9 mouse cellular contexts compared by ENCODE assay signal in the genomic region with DNA sequence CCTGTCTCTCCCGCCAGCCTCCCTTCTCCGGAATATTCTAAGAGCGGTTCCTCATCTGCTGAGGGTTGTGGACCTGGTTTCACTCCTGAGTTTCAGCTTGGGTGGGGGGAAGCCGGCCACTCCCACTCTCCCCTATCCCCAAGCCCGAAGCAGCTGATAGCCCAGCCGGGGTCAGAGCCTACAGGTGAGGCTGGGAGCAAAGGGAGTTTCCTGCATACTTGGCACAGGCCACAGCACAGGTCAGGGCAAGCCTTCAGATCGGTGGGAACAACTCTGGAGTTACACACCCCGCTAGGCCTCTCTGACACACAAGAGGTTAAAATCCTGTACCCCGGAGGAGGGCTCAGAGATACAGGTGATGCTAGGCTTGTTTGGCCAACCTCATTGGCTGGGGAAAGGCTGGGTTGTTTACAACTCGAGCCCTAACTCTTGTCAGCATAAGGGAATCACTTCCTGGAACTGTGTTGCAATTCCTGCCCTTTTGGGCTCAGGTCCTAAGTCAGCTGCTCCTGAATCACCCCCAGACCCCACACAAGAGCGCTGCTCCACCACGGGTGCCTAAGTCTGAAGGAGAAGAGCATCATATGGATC. TPM values are rescaled to one million over a fixed set of nuclear protein-coding genes. Genes with fewer than 3 reads are reported as not detected.
DNase-seq lines count a peak whose midpoint lies in the region; ATAC-seq and TF ChIP-seq lines count a peak whose summit lies in the region.
"Had no signal": no experiment of that assay in that cellular context is flagged by ENCODE, and none has a peak within 500 bp of the region (broad histone marks: within the 10 kb centered on the region; RNA-seq: fewer than 3 reads in every experiment).

No protein-coding gene starts in this region.

- peak overlapping the region; percentile 33; the same call in 1 of the 2 replicates for H3K27ac ChIP-seq in forebrain, embryonic 12.5 days
- H3K27ac ChIP-seq in limb, embryonic 12.5 days = peak overlapping the region; percentile 98; the same call in 1 of the 2 replicates
- H3K27ac ChIP-seq in midbrain, postnatal 0 days (ENCODE audit: low read depth, low read length) = no peak overlapping the region

- ATAC-seq in forebrain, embryonic 12.5 days (ENCODE audit: low FRiP score) = no peak
- ATAC-seq in limb, embryonic 12.5 days (ENCODE audit: insufficient number of reproducible peaks, insufficient read depth, low FRiP score, low TSS enrichment, low read depth) = no peak
- ATAC-seq in midbrain, postnatal 0 days (ENCODE audit: low FRiP score) = no peak
- ATAC-seq in inflammation-experienced regulatory T-cells, adult 6 months = no peak

- no peaks in the 10 kb centered on the region for H3K9me3 ChIP-seq in forebrain, embryonic 12.5 days
- H3K9me3 ChIP-seq in limb, embryonic 12.5 days = no peaks in the 10 kb centered on the region
- no peaks in the 10 kb centered on the region for H3K9me3 ChIP-seq in midbrain, postnatal 0 days (ENCODE audit: low read length)

- H3K4me1 ChIP-seq in forebrain, embryonic 12.5 days = peaks cover 46% of the 10 kb centered on the region
- H3K4me1 ChIP-seq in limb, embryonic 12.5 days (replicated peaks) = peaks cover 42% of the 10 kb centered on the region
- H3K4me1 ChIP-seq in midbrain, postnatal 0 days (ENCODE audit: insufficient read depth, low read length) = no peaks in the 10 kb centered on the region

- H3K27me3 ChIP-seq in forebrain, embryonic 12.5 days = peaks cover 16% of the 10 kb centered on the region; the same call in 1 of the 2 replicates
- H3K27me3 ChIP-seq in limb, embryonic 12.5 days = no peaks in the 10 kb centered on the region
- H3K27me3 ChIP-seq in midbrain, postnatal 0 days (ENCODE audit: insufficient read depth, low read length) = no peaks in the 10 kb centered on the region

- no peak for TF ChIP-seq CTCF in midbrain, postnatal 0 days (IDR thresholded peaks at IDR 0.05)

- peak overlapping the region; percentile 65 for H3K4me2 ChIP-seq in forebrain, embryonic 12.5 days
- H3K4me2 ChIP-seq in limb, embryonic 12.5 days = peak overlapping the region; percentile 95
- peak overlapping the region; percentile 60 for H3K4me2 ChIP-seq in midbrain, postnatal 0 days (ENCODE audit: low read depth, low read length, poor library complexity, severe bottlenecking)

- H3K4me3 ChIP-seq in forebrain, embryonic 12.5 days (replicated peaks) = peak overlapping the region; percentile 63
- H3K4me3 ChIP-seq in limb, embryonic 12.5 days (replicated peaks) = peak overlapping the region; percentile 88
- H3K4me3 ChIP-seq in midbrain, postnatal 0 days (ENCODE audit: low read depth, low read length) = peak overlapping the region; percentile 51

- 67% methylated on average over 12 of the region's 12 CpGs for WGBS in forebrain, embryonic 12.5 days
- 58% methylated on average over 12 of the region's 12 CpGs for WGBS in limb, embryonic 12.5 days
- 70% methylated on average over 12 of the region's 12 CpGs for WGBS in midbrain, postnatal 0 days

- DNase-seq in heart, adult 11 months = peak; percentile 93
- no peak for DNase-seq in heart, postnatal 4 days
- no peak for DNase-seq in midbrain, postnatal 0 days (ENCODE audit: low spot score)
- DNase-seq in T-cell, adult 2 months (ENCODE audit: low spot score) = no peak
- no peak for DNase-seq in embryo, embryonic 9.5 days (ENCODE audit: extremely low spot score)
- DNase-seq: B cell, adult 2 months had no signal

- H3K36me3 ChIP-seq in forebrain, embryonic 12.5 days (replicated peaks) = peaks cover 27% of the 10 kb centered on the region
- H3K36me3 ChIP-seq in limb, embryonic 12.5 days = peaks cover 56% of the 10 kb centered on the region
- H3K36me3 ChIP-seq in midbrain, postnatal 0 days (ENCODE audit: insufficient read depth, low read length) = peaks cover 8% of the 10 kb centered on the region; the same call in 1 of the 2 replicates

- peak overlapping the region; percentile 88; the same call in 1 of the 2 replicates for H3K9ac ChIP-seq in forebrain, embryonic 12.5 days
- H3K9ac ChIP-seq in limb, embryonic 12.5 days (replicated peaks) = peak overlapping the region; percentile 99
- H3K9ac ChIP-seq in midbrain, postnatal 0 days (replicated peaks; ENCODE audit: low read length, poor library complexity, severe bottlenecking) = 0 out of 2 replicates have a peak overlapping the region, but pooled peaks have one; percentile 5

RNA-seq across cellular contexts. Expression of gene Mmp14, which starts 2.6 kb away (rescaled TPM):
- total RNA-seq in heart, postnatal 4 days (2021) = 100 to 1,000 TPM; 129 to 131 TPM
- 76.0 and 79.2 TPM in 2 replicates for polyA plus RNA-seq in forebrain, embryonic 12.5 days (2016; fragmentation: Nextera tagmentation; extraction: Ambion mirVana)
- 149 and 176 TPM in 2 replicates for polyA plus RNA-seq in limb, embryonic 12.5 days (2016; fragmentation: Nextera tagmentation; extraction: Ambion mirVana)
- 46.4 and 48.9 TPM in 2 replicates for total RNA-seq in midbrain, postnatal 0 days (2014; rRNA removed)
- 40.6 and 41.8 TPM in 2 replicates for polyA plus RNA-seq in midbrain, postnatal 0 days (2015; fragmentation: Nextera tagmentation; extraction: Ambion mirVana)
- under 1 TPM in 2 of 3 experiments, not detected in 1; 0.29 to 0.47 TPM for polyA plus RNA-seq in inflammation-experienced regulatory T-cells, adult 6 months (2017; shearing (Covaris generic))

RNA-seq across cellular contexts. Expression of gene Mrpl52, which starts 7.3 kb away (rescaled TPM):
- total RNA-seq in heart, postnatal 4 days (2021) = 100 to 1,000 TPM; 185 to 194 TPM
- 274 and 307 TPM in 2 replicates for polyA plus RNA-seq in forebrain, embryonic 12.5 days (2016; fragmentation: Nextera tagmentation; extraction: Ambion mirVana)
- polyA plus RNA-seq in limb, embryonic 12.5 days (2016; fragmentation: Nextera tagmentation; extraction: Ambion mirVana) = 259 and 277 TPM in 2 replicates
- total RNA-seq in midbrain, postnatal 0 days (2014; rRNA removed) = 98.6 and 104 TPM in 2 replicates
- 296 and 303 TPM in 2 replicates for polyA plus RNA-seq in midbrain, postnatal 0 days (2015; fragmentation: Nextera tagmentation; extraction: Ambion mirVana)
- polyA plus RNA-seq in inflammation-experienced regulatory T-cells, adult 6 months (2017; shearing (Covaris generic)) = 100 to 1,000 TPM; 253 to 303 (median 292) TPM

RNA-seq across cellular contexts. Expression of gene Slc7a7, which starts 16.5 kb away (rescaled TPM):
- total RNA-seq in heart, postnatal 4 days (2021) = 1 to 10 TPM; 5.2 to 7.8 TPM
- 4.2 and 5.4 TPM in 2 replicates for polyA plus RNA-seq in forebrain, embryonic 12.5 days (2016; fragmentation: Nextera tagmentation; extraction: Ambion mirVana)
- 3.3 and 5.1 TPM in 2 replicates for polyA plus RNA-seq in limb, embryonic 12.5 days (2016; fragmentation: Nextera tagmentation; extraction: Ambion mirVana)
- total RNA-seq in midbrain, postnatal 0 days (2014; rRNA removed) = 3.9 and 7.7 TPM in 2 replicates
- polyA plus RNA-seq in midbrain, postnatal 0 days (2015; fragmentation: Nextera tagmentation; extraction: Ambion mirVana) = 2.4 and 2.9 TPM in 2 replicates
- polyA plus RNA-seq in inflammation-experienced regulatory T-cells, adult 6 months (2017; shearing (Covaris generic)) = 1 to 10 TPM in 1 of 3 experiments, under 1 TPM in 2; 0.42 to 2.5 (median 0.49) TPM

RNA-seq across cellular contexts. Expression of gene Lrp10, which starts 29.9 kb away (rescaled TPM):
- total RNA-seq in heart, postnatal 4 days (2021) = 10 to 100 TPM; 81.3 to 81.5 TPM
- 26.2 and 29.8 TPM in 2 replicates for polyA plus RNA-seq in forebrain, embryonic 12.5 days (2016; fragmentation: Nextera tagmentation; extraction: Ambion mirVana)
- polyA plus RNA-seq in limb, embryonic 12.5 days (2016; fragmentation: Nextera tagmentation; extraction: Ambion mirVana) = 28.3 and 28.7 TPM in 2 replicates
- 40.2 and 42.1 TPM in 2 replicates for total RNA-seq in midbrain, postnatal 0 days (2014; rRNA removed)
- 29.7 and 31.9 TPM in 2 replicates for polyA plus RNA-seq in midbrain, postnatal 0 days (2015; fragmentation: Nextera tagmentation; extraction: Ambion mirVana)
- 10 to 100 TPM; 52.5 to 66.4 (median 63.3) TPM for polyA plus RNA-seq in inflammation-experienced regulatory T-cells, adult 6 months (2017; shearing (Covaris generic))

RNA-seq across cellular contexts. Expression of gene Rem2, which starts 41.9 kb away (rescaled TPM):
- total RNA-seq in heart, postnatal 4 days (2021) = under 1 TPM; 0.14 to 0.23 TPM
- 26.1 and 29.9 TPM in 2 replicates for polyA plus RNA-seq in forebrain, embryonic 12.5 days (2016; fragmentation: Nextera tagmentation; extraction: Ambion mirVana)
- 4.3 and 5.0 TPM in 2 replicates for polyA plus RNA-seq in limb, embryonic 12.5 days (2016; fragmentation: Nextera tagmentation; extraction: Ambion mirVana)
- total RNA-seq in midbrain, postnatal 0 days (2014; rRNA removed) = 35.6 and 47.4 TPM in 2 replicates
- 33.0 and 34.0 TPM in 2 replicates for polyA plus RNA-seq in midbrain, postnatal 0 days (2015; fragmentation: Nextera tagmentation; extraction: Ambion mirVana)
- polyA plus RNA-seq in inflammation-experienced regulatory T-cells, adult 6 months (2017; shearing (Covaris generic)) = under 1 TPM; 0.50 to 0.58 (median 0.57) TPM

Comparison
In these comparisons a context has a peak if more than half of its experiments do, and no peak if none do; other contexts are left out.
1. H3K9ac ChIP-seq: peak in every context shown above with its lines; median percentile 99 in limb, embryonic 12.5 days; 88 in forebrain, embryonic 12.5 days; 5 in midbrain, postnatal 0 days.
2. RNA of gene Mmp14, which starts 2.6 kb away (polyA plus RNA-seq): 149 to 176 TPM in limb, embryonic 12.5 days, 76.0 to 79.2 TPM in forebrain, embryonic 12.5 days and 40.6 to 41.8 TPM in midbrain, postnatal 0 days; 0.29 to 0.47 TPM in inflammation-experienced regulatory T-cells, adult 6 months; every median in the first group is over 10 times any median in the second.
3. Peak in every context shown above with its lines, with median percentiles within 50 percentile points of each other: H3K4me2 ChIP-seq and H3K4me3 ChIP-seq.